Mouse (Mus musculus) hindbrain, embryonic 12.5 days (tissue): ENCODE measurements at regions not wholly inside any gene's neighbourhood (a gene's known extent, or its start where the extent isn't known, plus 50 kb on each side); places are given as distances from the start of the nearest gene placed in this dataset.
"Not testable (repeated sequence)": the region's sequence is repeated elsewhere in the genome, so short reads cannot be mapped to it uniquely, and the experiment has no call there.

ENCODE experiments used
- ATAC-seq: fragments of 200-750 bp; cut with Nextera tagmentation; 2 replicates; pipeline ENCODE4 v1.8.0; 2017; ENCODE audit warnings: moderate TSS enrichment; ENCODE audit not compliant: low FRiP score
- H3K27ac ChIP-seq: fragments of 300-500 bp; sonication (generic); 2 replicates; pipeline ENCODE4 v1.5.1; 2016; ENCODE audit warnings: mild to moderate bottlenecking
- H3K27me3 ChIP-seq: fragments of 300-500 bp; sonication (generic); 2 replicates; pipeline ENCODE4 v1.6.1; 2016; ENCODE audit warnings: mild to moderate bottlenecking
- H3K36me3 ChIP-seq: fragments of 300-500 bp; sonication (generic); 2 replicates; pipeline ENCODE4 v1.6.1; 2016; ENCODE audit warnings: mild to moderate bottlenecking
- H3K4me1 ChIP-seq: fragments of 300-500 bp; sonication (generic); 2 replicates; pipeline ENCODE4 v1.6.1; 2016
- H3K4me2 ChIP-seq: fragments of 300-500 bp; sonication (generic); replicated peaks from 2 replicates; pipeline ENCODE4 v1.6.1; 2016; ENCODE audit warnings: mild to moderate bottlenecking
- H3K4me3 ChIP-seq: fragments of 300-500 bp; sonication (generic); 2 replicates; pipeline ENCODE4 v1.5.1; 2016; ENCODE audit warnings: mild to moderate bottlenecking
- H3K9ac ChIP-seq: fragments of 300-500 bp; sonication (generic); 2 replicates; pipeline ENCODE4 v1.6.1; 2016; ENCODE audit warnings: mild to moderate bottlenecking, moderate library complexity
- H3K9me3 ChIP-seq: fragments of 300-500 bp; sonication (generic); replicated peaks from 2 replicates; pipeline ENCODE4 v1.6.1; 2016; ENCODE audit warnings: mild to moderate bottlenecking
- WGBS: fragments of 180-500 bp; shearing (Covaris S2); methylation state at CpG from one replicate; pipeline ENCODE4 v1.1.7; 2016; 5-methylcytosine and 5-hydroxymethylcytosine counted together

DNA sequence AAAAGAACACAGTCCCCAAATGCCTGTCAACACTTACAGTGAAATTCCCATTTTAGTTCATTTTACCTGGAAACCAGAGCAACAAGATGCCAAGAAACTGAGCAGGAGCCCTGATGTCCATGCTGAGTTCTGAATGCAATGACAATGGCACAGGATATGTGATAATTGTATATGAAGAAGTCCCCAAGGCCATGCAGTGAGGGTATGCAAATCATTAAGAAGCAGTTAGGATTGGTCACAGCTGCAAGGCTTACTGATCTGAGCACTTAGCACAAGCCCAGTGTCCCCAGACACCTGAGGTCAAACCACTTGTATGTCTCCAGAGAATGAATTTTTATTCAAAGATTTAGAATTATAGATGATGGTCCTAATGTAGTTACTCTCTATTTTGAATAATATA, 419.0 kb upstream of the Tacstd2 start:
- H3K4me2 ChIP-seq, H3K4me3 ChIP-seq, ATAC-seq, H3K27ac ChIP-seq, H3K36me3 ChIP-seq, H3K27me3 ChIP-seq, H3K9ac ChIP-seq, H3K4me1 ChIP-seq, H3K9me3 ChIP-seq: not testable (repeated sequence)

GRCm38 (mm10) chr6:67931499-67931898, 395.9 kb upstream of the Tacstd2 start:
- not testable (repeated sequence) for H3K4me1 ChIP-seq, H3K36me3 ChIP-seq, H3K4me2 ChIP-seq, H3K27me3 ChIP-seq, H3K9me3 ChIP-seq, H3K27ac ChIP-seq, H3K4me3 ChIP-seq, ATAC-seq, H3K9ac ChIP-seq
- 44% methylated on average over 8 of the region's 8 CpGs for WGBS

- Histone ChIP-seq H3K4me3 (no peak overlapping the region), H3K27me3 (no peaks in the 10 kb centered on the region), H3K36me3 (no peaks in the 10 kb centered on the region), H3K9me3 (no peaks in the 10 kb centered on the region), H3K9ac (no peak overlapping the region), H3K4me1 (no peaks in the 10 kb centered on the region), H3K4me2 (no peak overlapping the region), H3K27ac (no peak overlapping the region)
- no peak for ATAC-seq
Observed at GRCm38 (mm10) chr6:67922537-67922936, 386.9 kb upstream of the Tacstd2 start.

- H3K4me1 ChIP-seq = no peaks in the 10 kb centered on the region
- 73% methylated on average over 2 of the region's 2 CpGs for WGBS
Observed at GRCm38 (mm10) chr6:67913903-67914302, 378.3 kb upstream of the Tacstd2 start.

GRCm38 (mm10) chr6:67913309-67913708, 377.7 kb upstream of the Tacstd2 start:
- WGBS = 75% methylated on average over 3 of the region's 3 CpGs

More at GRCm38 (mm10) chr6:67913903-67914302, 378.3 kb upstream of the Tacstd2 start:
- ATAC-seq = no peak
- Histone ChIP-seq H3K4me2 (no peak overlapping the region), H3K9ac (no peak overlapping the region), H3K27ac (no peak overlapping the region), H3K27me3 (no peaks in the 10 kb centered on the region), H3K9me3 (no peaks in the 10 kb centered on the region), H3K36me3 (no peaks in the 10 kb centered on the region), H3K4me3 (no peak overlapping the region)

GRCm38 (mm10) chr6:67896495-67896894, 360.9 kb upstream of the Tacstd2 start:
- H3K4me3 ChIP-seq = no peak overlapping the region
- H3K27me3 ChIP-seq = no peaks in the 10 kb centered on the region
- H3K4me2 ChIP-seq = no peak overlapping the region
- no peak for ATAC-seq
- no peak overlapping the region for H3K27ac ChIP-seq
- no peaks in the 10 kb centered on the region for H3K9me3 ChIP-seq
- H3K4me1 ChIP-seq = no peaks in the 10 kb centered on the region
- H3K36me3 ChIP-seq = no peaks in the 10 kb centered on the region
- H3K9ac ChIP-seq = no peak overlapping the region
- WGBS = 76% methylated on average over 3 of the region's 3 CpGs

More at GRCm38 (mm10) chr6:67913309-67913708, 377.7 kb upstream of the Tacstd2 start:
- no peak for ATAC-seq
- Histone ChIP-seq H3K27me3 (no peaks in the 10 kb centered on the region), H3K36me3 (no peaks in the 10 kb centered on the region), H3K4me1 (no peaks in the 10 kb centered on the region), H3K27ac (no peak overlapping the region), H3K9me3 (no peaks in the 10 kb centered on the region), H3K4me2 (no peak overlapping the region), H3K4me3 (no peak overlapping the region), H3K9ac (no peak overlapping the region)

DNA sequence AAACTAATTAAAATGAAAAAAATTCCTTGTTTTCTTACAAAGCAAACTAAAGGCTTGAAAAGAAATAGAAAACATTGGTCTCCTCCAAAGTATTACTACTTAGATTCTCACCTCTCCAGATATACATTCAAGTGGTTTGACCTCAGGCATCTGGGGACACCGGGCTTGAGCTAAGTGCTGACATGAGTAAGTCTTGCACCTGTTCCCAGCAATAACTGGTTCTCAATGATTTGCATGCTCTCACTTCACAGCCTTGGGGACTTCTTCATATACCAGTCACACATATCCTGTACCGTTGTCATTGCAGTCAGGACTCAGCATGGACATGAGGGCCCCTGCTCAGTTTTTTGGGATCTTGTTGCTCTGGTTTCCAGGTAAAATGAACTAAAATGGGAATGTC, 360.3 kb upstream of the Tacstd2 start:
- Histone ChIP-seq H3K27me3 (no peaks in the 10 kb centered on the region), H3K4me1 (no peaks in the 10 kb centered on the region), H3K4me3 (no peak overlapping the region), H3K4me2 (no peak overlapping the region), H3K36me3 (no peaks in the 10 kb centered on the region), H3K9ac (no peak overlapping the region), H3K9me3 (no peaks in the 10 kb centered on the region), H3K27ac (no peak overlapping the region)
- ATAC-seq = no peak
- 89% methylated on average over 2 of the region's 2 CpGs for WGBS

DNA sequence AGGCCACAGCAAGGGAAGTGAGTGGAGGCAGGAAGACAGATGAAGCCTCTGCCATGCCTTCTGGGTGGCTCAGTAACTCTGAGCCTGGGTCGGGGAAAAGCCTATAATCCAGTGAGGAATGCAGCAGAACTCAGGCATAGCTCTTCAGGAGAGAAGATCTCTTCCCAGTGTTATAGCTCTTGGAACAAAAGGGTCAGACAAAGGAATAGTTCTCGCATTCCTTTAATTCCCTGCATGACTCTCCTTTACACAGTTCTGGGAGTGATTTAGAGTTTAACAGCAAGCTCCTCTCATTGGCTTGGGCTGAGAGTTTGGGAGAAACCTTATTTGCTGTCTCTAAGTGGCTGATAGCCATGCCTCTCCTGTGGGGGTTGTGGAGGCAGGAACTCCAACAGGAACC, 352.0 kb upstream of the Tacstd2 start:
- 74% methylated on average over 2 of the region's 2 CpGs for WGBS
- H3K4me3 ChIP-seq = no peak overlapping the region
- ATAC-seq = no peak

GRCm38 (mm10) chr6:67884893-67885292, 349.3 kb upstream of the Tacstd2 start:
- no peak for ATAC-seq
- 84% methylated on average over 5 of the region's 5 CpGs for WGBS
- no peaks in the 10 kb centered on the region for H3K4me1 ChIP-seq
- no peak overlapping the region for H3K9ac ChIP-seq
- H3K27me3 ChIP-seq = no peaks in the 10 kb centered on the region
- H3K4me2 ChIP-seq = no peak overlapping the region
- no peaks in the 10 kb centered on the region for H3K36me3 ChIP-seq
- no peak overlapping the region for H3K27ac ChIP-seq
- H3K4me3 ChIP-seq = no peak overlapping the region
- H3K9me3 ChIP-seq = no peaks in the 10 kb centered on the region

More for the DNA sequence above, 352.0 kb upstream of the Tacstd2 start:
- H3K9me3 ChIP-seq = no peaks in the 10 kb centered on the region
- H3K27ac ChIP-seq = no peak overlapping the region
- H3K27me3 ChIP-seq = no peaks in the 10 kb centered on the region
- no peaks in the 10 kb centered on the region for H3K4me1 ChIP-seq
- H3K36me3 ChIP-seq = no peaks in the 10 kb centered on the region
- H3K9ac ChIP-seq = no peak overlapping the region
- no peak overlapping the region for H3K4me2 ChIP-seq

- not testable (repeated sequence) for H3K36me3 ChIP-seq, H3K9me3 ChIP-seq, H3K4me3 ChIP-seq, H3K4me1 ChIP-seq, H3K4me2 ChIP-seq, H3K27ac ChIP-seq, H3K9ac ChIP-seq, ATAC-seq, H3K27me3 ChIP-seq
- 84% methylated on average over 5 of the region's 5 CpGs for WGBS
Observed at GRCm38 (mm10) chr6:67881476-67881875, 345.9 kb upstream of the Tacstd2 start.

DNA sequence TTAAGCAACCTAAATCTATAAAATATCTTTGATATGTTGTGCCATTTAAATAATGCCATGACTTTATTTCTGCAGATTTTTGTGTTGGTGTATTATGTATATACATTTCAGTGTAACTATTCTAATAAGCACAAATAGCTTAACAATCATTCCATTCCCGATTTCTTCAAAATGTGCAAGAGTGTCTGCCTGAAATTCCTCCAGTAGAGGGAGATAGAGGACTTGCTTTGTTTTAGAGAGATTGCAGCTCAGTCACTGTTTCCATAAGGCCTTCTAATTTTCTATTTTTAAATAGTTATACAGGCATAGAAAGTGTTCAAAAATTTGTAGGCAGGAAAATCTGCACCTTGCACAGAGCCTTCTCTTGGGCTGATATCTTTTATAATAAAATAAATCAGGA, 322.3 kb upstream of the Tacstd2 start:
- H3K4me2 ChIP-seq, H3K27me3 ChIP-seq, H3K9ac ChIP-seq, H3K4me1 ChIP-seq, H3K9me3 ChIP-seq, H3K4me3 ChIP-seq, ATAC-seq, H3K36me3 ChIP-seq, H3K27ac ChIP-seq: not testable (repeated sequence)
- WGBS = 22% methylated on average over 1 of the region's 1 CpGs

- H3K4me3 ChIP-seq, H3K36me3 ChIP-seq, H3K9ac ChIP-seq, H3K9me3 ChIP-seq, H3K4me2 ChIP-seq, H3K4me1 ChIP-seq, ATAC-seq, H3K27me3 ChIP-seq, H3K27ac ChIP-seq: not testable (repeated sequence)
- WGBS = 68% methylated on average over 1 of the region's 1 CpGs
Observed at GRCm38 (mm10) chr6:67839486-67839885, 303.9 kb upstream of the Tacstd2 start.

GRCm38 (mm10) chr6:67812478-67812877, 276.9 kb upstream of the Tacstd2 start:
- not testable (repeated sequence) for H3K4me3 ChIP-seq, H3K9ac ChIP-seq, H3K4me1 ChIP-seq, H3K4me2 ChIP-seq, H3K9me3 ChIP-seq, ATAC-seq, H3K27me3 ChIP-seq, H3K27ac ChIP-seq, H3K36me3 ChIP-seq
- 15% methylated on average over 3 of the region's 3 CpGs for whole genome bisulfite sequencing

- Histone ChIP-seq H3K27ac (no peak overlapping the region), H3K4me2 (no peak overlapping the region), H3K9ac (no peak overlapping the region), H3K36me3 (no peaks in the 10 kb centered on the region), H3K4me1 (no peaks in the 10 kb centered on the region), H3K9me3 (no peaks in the 10 kb centered on the region), H3K27me3 (no peaks in the 10 kb centered on the region), H3K4me3 (no peak overlapping the region)
- no peak for ATAC-seq
Observed at GRCm38 (mm10) chr6:67791393-67791792, 255.8 kb upstream of the Tacstd2 start.
